Mouse (Mus musculus): Measurements from ENCODE around the gene Gfy.

The Gfy gene

GRCm38 (mm10) chr7:45150321-45150720 lies 29.0 kb downstream of the Gfy start:
- in situ Hi-C loops (cut with MboI, MseI) = no loop called here

GRCm38 (mm10) chr7:45149545-45149944 lies 29.8 kb downstream of the Gfy start:
- in situ Hi-C loops (cut with MboI, MseI) = no loop called here

- in situ Hi-C loops (cut with MboI, MseI) = no loop called here
These were observed 30.8 kb downstream of the Gfy start for GRCm38 (mm10) chr7:45148534-45149098.

- in situ Hi-C loops (cut with MboI, MseI) = no loop called here
These were observed 31.5 kb downstream of the Gfy start for GRCm38 (mm10) chr7:45147899-45148298.

- in situ Hi-C loops (cut with MboI, MseI) = no loop called here
These were observed 32.1 kb downstream of the Gfy start for GRCm38 (mm10) chr7:45147267-45147666.

GRCm38 (mm10) chr7:45145460-45145859 lies 33.9 kb downstream of the Gfy start:
- in situ Hi-C loops (cut with MboI, MseI) = no loop called here

- in situ Hi-C loops (cut with MboI, MseI) = no loop called here
These were observed 34.8 kb downstream of the Gfy start for GRCm38 (mm10) chr7:45144368-45145174.

- in situ Hi-C loops (cut with MboI, MseI) = no loop called here
These were observed 37.5 kb downstream of the Gfy start for GRCm38 (mm10) chr7:45141914-45142313.

- in situ Hi-C loops (cut with MboI, MseI) = no loop called here
These were observed 38.0 kb downstream of the Gfy start for GRCm38 (mm10) chr7:45141319-45141718.

GRCm38 (mm10) chr7:45139904-45140723 lies 39.3 kb downstream of the Gfy start:
- in situ Hi-C loops (cut with MboI, MseI) = no loop called here

- in situ Hi-C loops (cut with MboI, MseI) = no loop called here
These were observed 41.0 kb downstream of the Gfy start for GRCm38 (mm10) chr7:45138403-45138802.

GRCm38 (mm10) chr7:45137171-45138006 lies 42.0 kb downstream of the Gfy start:
- in situ Hi-C loops (cut with MboI, MseI) = no loop called here

GRCm38 (mm10) chr7:45135993-45136567 lies 43.3 kb downstream of the Gfy start, which contains the start of the genes Gm45713 and Flt3l:
Gene Gm45713, minus strand, starts transcription at chr7:45136231.
Gene Flt3l, minus strand, starts transcription at chr7:45136432.
- in situ Hi-C loops (cut with MboI, MseI) = no loop called here

- in situ Hi-C loops (cut with MboI, MseI) = no loop called here
These were observed 44.0 kb downstream of the Gfy start for GRCm38 (mm10) chr7:45135370-45135769.

GRCm38 (mm10) chr7:45134544-45135026 lies 44.8 kb downstream of the Gfy start:
- in situ Hi-C loops (cut with MboI, MseI) = no loop called here

- in situ Hi-C loops (cut with MboI, MseI) = no loop called here
These were observed 45.8 kb downstream of the Gfy start for GRCm38 (mm10) chr7:45133446-45134159.

- in situ Hi-C loops (cut with MboI, MseI) = no loop called here
These were observed 47.5 kb downstream of the Gfy start for GRCm38 (mm10) chr7:45131850-45132249.

- in situ Hi-C loops (cut with MboI, MseI) = no loop called here
These were observed 49.4 kb downstream of the Gfy start for GRCm38 (mm10) chr7:45129776-45130512.

- in situ Hi-C loops (cut with MboI, MseI) = no loop called here
These were observed 50.1 kb downstream of the Gfy start for GRCm38 (mm10) chr7:45129318-45129717.

All from T-helper 17 cell (primary cell).